Mouse (Mus musculus) embryo, embryonic 10 days (tissue): Measurements from ENCODE around the gene Foxn1.

ENCODE experiments used
- DNase-seq: peaks from one replicate; pipeline ENCODE4 v3.0.0-alpha.2; 2015; ENCODE audit warnings: low spot score

The Foxn1 gene

GRCm38 (mm10) chr11:78386508-78387043 lies at the start of gene Foxn1:
TSS of gene Foxn1 (minus strand) at chr11:78386558.
- DNase-seq, result no peak

- peak; percentile 88 for DNase-seq
These were observed 49.5 kb upstream of the Foxn1 start for GRCm38 (mm10) chr11:78435776-78436349.

GRCm38 (mm10) chr11:78434052-78434451 lies 47.7 kb upstream of the Foxn1 start:
- no peak for DNase-seq

GRCm38 (mm10) chr11:78431176-78431575 lies 44.8 kb upstream of the Foxn1 start:
- DNase-seq, result no peak

- peak; percentile 41 for DNase-seq
These were observed 44.0 kb upstream of the Foxn1 start for GRCm38 (mm10) chr11:78430195-78430878.

GRCm38 (mm10) chr11:78428309-78428708 lies 42.0 kb upstream of the Foxn1 start:
- DNase-seq, result no peak

- no peak for DNase-seq
These were observed 41.3 kb upstream of the Foxn1 start for GRCm38 (mm10) chr11:78427655-78428054.

- DNase-seq, result no peak
These were observed 39.2 kb upstream of the Foxn1 start for GRCm38 (mm10) chr11:78425572-78425971.

- DNase-seq, result no peak
These were observed 38.0 kb upstream of the Foxn1 start for GRCm38 (mm10) chr11:78424352-78424751.

GRCm38 (mm10) chr11:78422055-78422819 lies 35.9 kb upstream of the Foxn1 start, which contains the start of gene Slc13a2:
TSS of gene Slc13a2 (minus strand) at chr11:78422217.
- DNase-seq, result no peak

GRCm38 (mm10) chr11:78421201-78422009 lies 35.0 kb upstream of the Foxn1 start:
- DNase-seq, result no peak

GRCm38 (mm10) chr11:78420263-78420889 lies 34.0 kb upstream of the Foxn1 start:
- no peak for DNase-seq

- no peak for DNase-seq
These were observed 30.5 kb upstream of the Foxn1 start for GRCm38 (mm10) chr11:78416854-78417253.

- no peak for DNase-seq
These were observed 26.5 kb upstream of the Foxn1 start for GRCm38 (mm10) chr11:78412861-78413260.

GRCm38 (mm10) chr11:78412324-78412850 lies 26.0 kb upstream of the Foxn1 start:
- no peak for DNase-seq

GRCm38 (mm10) chr11:78411606-78412323 lies 25.4 kb upstream of the Foxn1 start:
- no peak for DNase-seq

- no peak for DNase-seq
These were observed 22.2 kb upstream of the Foxn1 start for GRCm38 (mm10) chr11:78408256-78409240.

GRCm38 (mm10) chr11:78402062-78402461 lies 15.7 kb upstream of the Foxn1 start:
- DNase-seq, result no peak

- DNase-seq, result no peak
These were observed 15.1 kb upstream of the Foxn1 start for GRCm38 (mm10) chr11:78401469-78401868.
